Mouse (Mus musculus) gastrocnemius, adult 2 months (tissue): ENCODE results near the gene Ago4. TPM values are rescaled to one million over a fixed set of nuclear protein-coding genes. Genes with fewer than 3 reads are reported as not detected.

Source experiments
- DNase-seq: peaks from one replicate; pipeline ENCODE4 v3.0.0; 2022
- H3K27ac ChIP-seq: fragments of 200-600 bp; 2 replicates; pipeline ENCODE4 v1.8.1; 2022; ENCODE audit warnings: mild to moderate bottlenecking
- H3K4me3 ChIP-seq: fragments of 200-600 bp; 2 replicates; pipeline ENCODE4 v1.8.1; 2022; ENCODE audit warnings: mild to moderate bottlenecking, moderate library complexity
- CTCF ChIP-seq: fragments of 200-600 bp; IDR thresholded peaks from 2 replicates; pipeline ENCODE4 v1.8.1; 2022; ENCODE audit warnings: antibody characterized with exemption, mild to moderate bottlenecking, moderate library complexity
- intact Hi-C: fragments of 180-260 bp; cut with DNase I; formaldehyde crosslinking; loops from one replicate; pipeline ENCODE4 v1.15.1; 2025
- total RNA-seq, 2 experiments: library from RNA; stranded (reverse); gene quantifications; 2 replicates each; pipeline ENCODE4 v1.2.3; 2021

Ago4 gene
- total RNA-seq, 2 experiments from 2014 or later, result 4.5 to 8.4 TPM

DNA sequence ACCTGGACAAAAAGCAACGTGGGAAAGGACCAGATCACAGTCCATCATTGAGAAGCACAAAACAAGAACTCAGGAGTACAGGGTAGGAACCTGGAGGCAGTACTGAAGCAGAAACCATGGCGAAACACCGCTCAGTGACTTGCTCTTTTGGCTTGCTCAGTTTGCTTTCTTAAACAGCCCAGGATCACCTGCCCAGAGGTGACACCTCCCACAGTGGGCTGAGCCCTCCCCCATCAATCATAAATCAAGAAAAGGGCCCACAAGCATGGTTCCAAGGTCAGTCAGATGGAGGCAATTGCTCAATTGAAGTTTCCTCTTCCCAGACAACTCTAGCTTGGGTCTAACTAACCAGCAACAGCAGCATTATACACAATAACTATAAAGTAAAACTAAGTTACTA, 49.4 kb downstream of the Ago4 start:
- no peak for TF ChIP-seq CTCF
- intact Hi-C loops, result no loop called here
- H3K4me3 ChIP-seq, result no peak overlapping the region
- no peak for DNase-seq
- no peak overlapping the region for H3K27ac ChIP-seq

DNA sequence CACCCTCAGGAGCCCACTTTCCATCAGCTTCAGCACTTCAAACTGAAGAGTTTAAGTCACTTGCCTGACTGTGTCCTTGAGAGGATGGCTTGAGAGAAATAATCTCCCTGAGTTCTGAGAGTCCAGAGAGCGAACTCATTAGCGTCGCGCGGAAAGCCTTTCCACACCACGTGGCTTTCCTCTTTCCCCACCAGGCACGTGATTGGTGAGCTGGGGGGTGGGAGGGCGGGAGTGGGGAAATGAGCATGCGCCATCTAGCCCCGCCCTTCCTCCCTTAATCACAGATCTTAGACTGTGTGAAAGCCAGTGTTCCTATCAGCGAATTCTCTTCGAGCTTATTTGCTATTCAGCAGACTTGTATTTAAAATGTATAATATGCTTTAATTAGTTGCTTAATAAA, 50.3 kb downstream of the Ago4 start:
- intact Hi-C loops, result no loop called here
- Histone ChIP-seq H3K4me3 (no peak overlapping the region), H3K27ac (no peak overlapping the region)
- TF ChIP-seq CTCF, result no peak
- DNase-seq, result no peak

DNA sequence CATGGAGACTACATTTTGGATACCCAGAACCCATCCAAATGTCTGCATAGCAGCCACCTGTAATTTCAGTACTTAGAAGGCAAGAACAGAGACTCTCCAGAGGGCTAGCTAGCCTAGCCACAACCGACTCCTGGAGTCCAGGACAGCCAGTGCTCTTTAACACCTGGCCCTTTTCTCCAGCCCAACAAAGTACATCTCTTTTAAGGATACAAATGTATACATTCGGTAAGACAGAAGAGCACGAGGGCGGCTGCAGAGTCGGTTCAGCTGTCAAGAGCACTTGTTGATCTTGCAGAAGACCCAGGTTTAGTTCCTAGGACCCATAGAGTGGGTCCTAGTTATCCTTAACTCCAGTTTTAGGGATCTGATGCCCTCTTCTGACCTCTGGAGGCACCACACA, 51.8 kb downstream of the Ago4 start:
- intact Hi-C loops, result no loop called here
- H3K27ac ChIP-seq, result no peak overlapping the region

DNA sequence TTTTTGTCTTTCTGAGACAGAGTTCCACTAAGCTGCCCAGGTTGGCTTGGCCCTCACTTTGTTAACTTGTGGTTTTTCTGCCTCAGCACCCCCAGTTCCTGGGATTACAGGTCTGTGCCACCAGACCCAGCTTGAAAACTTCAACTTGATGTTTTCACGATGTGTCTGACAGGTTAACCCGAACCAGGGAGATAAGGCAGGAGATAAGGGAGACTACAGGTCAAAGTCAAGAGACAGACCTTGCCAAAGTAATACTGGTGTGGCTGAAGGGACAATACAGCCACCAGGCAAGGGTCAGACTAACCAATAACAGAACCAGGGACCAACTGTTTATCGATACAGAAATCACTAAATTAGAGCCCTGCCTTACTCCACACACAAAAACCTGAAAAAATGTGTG, 53.0 kb downstream of the Ago4 start:
- intact Hi-C loops, result no loop called here
- no peak for DNase-seq
- Histone ChIP-seq H3K27ac (no peak overlapping the region), H3K4me3 (no peak overlapping the region)
- no peak for TF ChIP-seq CTCF

More for the DNA sequence above, 51.8 kb downstream of the Ago4 start:
- TF ChIP-seq CTCF, result no peak
- DNase-seq, result no peak
- no peak overlapping the region for H3K4me3 ChIP-seq

DNA sequence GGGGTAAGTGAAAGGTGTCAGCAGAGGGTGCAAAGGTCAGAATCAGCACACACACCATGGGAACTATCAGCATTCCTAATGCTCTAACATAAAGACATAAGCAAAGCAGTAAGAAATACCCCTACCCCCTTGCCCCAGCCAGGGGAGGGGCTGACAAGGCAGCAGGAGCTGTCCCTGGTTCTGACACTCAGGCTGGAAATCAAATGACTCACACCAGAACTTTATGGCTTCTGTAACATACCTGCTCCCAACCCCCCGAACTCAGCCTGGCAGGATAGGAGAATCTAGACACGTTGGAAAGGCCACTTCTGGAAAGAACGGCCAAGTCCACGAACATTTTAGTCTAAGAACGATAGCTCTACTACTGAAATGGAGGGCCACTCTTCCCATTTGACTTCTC, 60.2 kb downstream of the Ago4 start:
- Histone ChIP-seq H3K27ac (no peak overlapping the region), H3K4me3 (no peak overlapping the region)
- intact Hi-C loops, result no loop called here
- no peak for TF ChIP-seq CTCF
- DNase-seq, result no peak

DNA sequence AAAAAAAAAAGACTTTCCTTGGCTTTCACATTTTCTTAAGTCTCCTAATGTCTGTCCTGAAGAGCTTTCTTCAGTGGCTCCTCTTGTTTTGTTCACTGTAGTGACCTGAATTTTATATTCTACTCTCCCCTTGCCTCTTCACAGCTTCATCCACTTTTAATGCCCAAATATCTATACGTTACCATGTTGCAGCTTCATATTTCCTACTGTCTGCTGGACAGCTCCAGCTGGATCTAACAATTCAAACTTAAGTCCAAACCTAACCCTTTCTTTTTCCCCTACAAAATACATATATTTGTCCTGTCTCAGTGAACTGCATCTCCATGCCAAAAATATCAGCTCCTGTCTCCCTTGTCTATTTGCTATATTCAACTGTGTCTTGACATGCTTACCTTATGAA, 63.9 kb downstream of the Ago4 start:
- no peak overlapping the region for H3K27ac ChIP-seq
- no peak for TF ChIP-seq CTCF
- no peak for DNase-seq
- no peak overlapping the region for H3K4me3 ChIP-seq
- intact Hi-C loops, result loop anchor here (2.0 kb wide), 1 partner anchor 39 kb away; no protein-coding TSS in a partner anchor

DNA sequence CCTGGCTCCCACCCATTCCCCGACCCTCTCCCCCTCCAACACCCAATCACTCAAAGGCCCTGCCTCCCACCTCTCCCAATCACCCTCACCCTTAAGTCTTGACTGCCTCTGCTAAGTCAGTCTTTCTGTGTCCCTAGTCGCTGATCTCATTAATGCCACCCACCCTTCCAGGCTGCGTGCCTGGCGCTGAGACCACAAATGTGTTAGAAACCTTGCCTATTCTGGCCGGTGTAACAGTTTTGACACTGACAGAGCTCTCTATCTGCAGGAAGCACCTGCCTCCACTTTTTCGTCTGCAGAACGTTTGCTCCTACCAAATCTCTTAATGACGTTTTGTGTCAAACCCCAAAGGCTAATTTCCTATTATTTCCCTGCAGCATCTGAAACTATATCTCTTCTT, 64.3 kb downstream of the Ago4 start:
- peak overlapping the region; percentile 98 for H3K4me3 ChIP-seq
- intact Hi-C loops, result loop anchor here (2.0 kb wide), 1 partner anchor 38 kb away; no protein-coding TSS in a partner anchor
- DNase-seq, result no peak
- H3K27ac ChIP-seq, result peak overlapping the region; percentile 87
- TF ChIP-seq CTCF, result no peak

DNA sequence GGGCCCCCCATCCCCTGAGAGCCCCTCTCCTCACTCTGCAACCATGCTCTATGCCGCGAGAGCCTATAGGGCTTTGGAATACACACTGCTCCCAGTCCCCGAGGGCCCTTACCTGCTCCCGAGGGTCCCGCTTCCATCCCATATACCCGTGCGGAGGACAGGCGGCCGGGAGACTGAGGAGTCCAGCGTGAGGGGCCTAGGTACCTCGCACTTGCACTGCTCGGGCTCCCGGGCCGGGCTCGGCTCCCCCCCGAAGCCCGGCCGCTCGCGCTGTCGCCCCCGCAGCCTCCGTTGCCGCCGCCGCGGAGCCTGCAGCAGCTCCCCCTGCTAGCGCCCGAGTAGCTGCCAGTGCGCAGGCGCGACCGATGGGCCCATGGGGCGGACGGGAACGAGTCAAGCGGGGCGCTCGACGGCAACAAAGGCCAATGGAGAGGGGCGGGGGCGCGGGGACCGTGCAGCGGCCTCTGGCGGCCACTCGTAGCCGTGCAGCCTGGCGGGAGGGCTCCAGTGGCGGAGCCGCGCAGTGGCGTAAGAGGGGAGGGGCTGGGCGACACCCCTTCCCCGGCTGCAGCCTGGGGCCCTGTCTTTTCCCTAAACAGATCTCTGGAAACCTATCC, 64.9 kb downstream of the Ago4 start, which contains the start of gene Ago1:
TSS of gene Ago1 (minus strand) at position 299 of the 617 bp plus-strand sequence.
- TF ChIP-seq CTCF, result peak; percentile 100; the same call in 1 of the 2 replicates
- intact Hi-C loops, result loop anchor here (2.0 kb wide), 1 partner anchor 38 kb away; no protein-coding TSS in a partner anchor
- peak; percentile 97 for DNase-seq
- Histone ChIP-seq H3K27ac (peak within 1 kb of the TSS; percentile 87), H3K4me3 (peak within 1 kb of the TSS; percentile 98)

DNA sequence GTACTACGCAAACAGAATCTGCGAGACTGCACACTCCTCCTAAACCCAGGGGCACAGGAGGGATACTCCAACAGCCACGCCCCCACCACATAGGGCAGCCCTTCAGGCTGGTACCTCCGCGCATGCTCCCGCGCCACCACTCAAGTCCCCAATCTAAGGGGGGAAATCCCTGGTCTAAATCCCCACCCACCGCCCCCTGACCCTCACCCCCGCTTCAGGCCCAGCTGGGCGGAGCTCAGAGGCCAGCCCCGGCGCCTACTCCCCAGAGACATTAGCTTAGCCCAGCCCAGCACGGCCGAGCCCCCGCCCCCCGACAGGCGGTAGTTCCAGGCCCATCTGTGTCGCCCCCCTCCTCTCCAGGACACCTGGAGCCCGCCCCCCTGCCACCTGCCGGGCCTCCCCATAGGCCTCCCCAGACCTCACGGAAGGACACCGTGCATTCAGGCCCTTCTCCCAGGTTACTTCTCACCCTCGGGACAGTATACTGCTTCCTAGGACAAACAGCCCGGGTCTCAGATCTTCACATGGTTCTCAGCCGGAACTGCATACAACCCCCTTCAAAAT, 65.5 kb downstream of the Ago4 start:
- peak; percentile 60 for DNase-seq
- intact Hi-C loops, result loop anchor here (2.0 kb wide), 1 partner anchor 37 kb away; no protein-coding TSS in a partner anchor
- TF ChIP-seq CTCF, result no peak
- H3K4me3 ChIP-seq, result peak overlapping the region; percentile 98
- peak overlapping the region; percentile 87 for H3K27ac ChIP-seq

DNA sequence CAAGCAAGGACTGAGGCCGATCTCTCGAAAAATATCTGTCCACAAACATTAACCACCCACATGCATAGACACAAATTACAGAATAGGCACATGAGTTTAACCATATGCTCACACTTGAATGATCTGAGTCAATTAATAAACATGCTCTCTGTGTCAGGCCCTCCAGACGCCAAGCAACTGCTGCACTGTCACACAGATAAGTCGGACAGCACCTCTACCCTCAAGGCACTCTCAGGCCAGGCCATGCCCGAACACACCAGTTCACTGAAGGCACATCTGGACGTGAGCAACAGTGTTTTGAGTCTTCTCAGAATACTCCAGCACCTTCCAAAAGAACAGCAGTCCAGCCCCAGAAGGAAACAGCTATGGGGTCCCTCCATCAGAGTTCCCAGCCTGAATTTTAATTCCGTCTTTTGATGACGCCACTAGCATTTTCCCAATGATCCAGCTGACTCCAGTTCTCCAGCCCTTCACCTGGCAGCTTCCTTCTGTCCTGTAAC, 67.0 kb downstream of the Ago4 start:
- TF ChIP-seq CTCF, result no peak
- Histone ChIP-seq H3K4me3 (no peak overlapping the region), H3K27ac (no peak overlapping the region)

DNA sequence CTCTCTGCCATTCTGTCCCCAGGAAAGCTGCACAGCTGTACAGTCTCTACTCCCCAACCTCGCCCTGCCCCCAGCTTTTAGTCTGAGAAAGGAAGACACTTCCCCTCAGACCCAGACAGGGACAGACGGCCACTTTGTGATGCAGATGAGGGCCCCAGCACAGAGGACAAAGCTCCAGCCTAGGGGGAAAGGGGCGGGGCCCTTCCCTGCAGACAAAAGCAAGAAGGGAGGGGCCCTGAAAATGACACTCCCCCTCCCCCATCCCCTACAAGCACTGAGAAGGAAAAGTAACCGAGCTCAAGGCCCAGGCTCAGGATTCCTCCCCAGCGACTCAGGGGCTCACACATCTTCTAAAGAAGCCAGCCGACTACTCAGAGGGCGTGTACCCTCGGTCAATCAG, 67.4 kb downstream of the Ago4 start:
- TF ChIP-seq CTCF, result no peak
- intact Hi-C loops, result no loop called here
- H3K27ac ChIP-seq, result no peak overlapping the region
- DNase-seq, result no peak
- H3K4me3 ChIP-seq, result no peak overlapping the region

More for the DNA sequence above, 67.0 kb downstream of the Ago4 start:
- DNase-seq, result no peak
- intact Hi-C loops, result no loop called here

DNA sequence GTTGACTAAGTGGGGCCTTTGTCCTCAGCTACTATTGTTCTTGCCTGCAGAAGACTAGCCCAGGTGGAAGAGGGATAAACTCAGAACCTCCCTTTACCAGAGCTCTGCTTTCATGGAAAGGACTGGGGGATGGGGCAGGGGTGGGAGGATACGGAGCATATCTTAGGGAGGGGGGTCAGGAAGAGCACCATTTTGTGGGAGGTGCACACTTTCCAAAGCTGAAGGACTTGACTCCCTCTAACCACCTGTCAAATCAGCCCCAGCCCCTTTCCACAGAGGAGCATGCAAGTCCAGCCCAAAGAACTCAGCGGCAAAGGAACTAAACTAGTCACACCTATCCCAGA, 68.4 kb downstream of the Ago4 start:
- intact Hi-C loops, result no loop called here
- Histone ChIP-seq H3K4me3 (no peak overlapping the region), H3K27ac (no peak overlapping the region)
- no peak for TF ChIP-seq CTCF
- DNase-seq, result no peak

DNA sequence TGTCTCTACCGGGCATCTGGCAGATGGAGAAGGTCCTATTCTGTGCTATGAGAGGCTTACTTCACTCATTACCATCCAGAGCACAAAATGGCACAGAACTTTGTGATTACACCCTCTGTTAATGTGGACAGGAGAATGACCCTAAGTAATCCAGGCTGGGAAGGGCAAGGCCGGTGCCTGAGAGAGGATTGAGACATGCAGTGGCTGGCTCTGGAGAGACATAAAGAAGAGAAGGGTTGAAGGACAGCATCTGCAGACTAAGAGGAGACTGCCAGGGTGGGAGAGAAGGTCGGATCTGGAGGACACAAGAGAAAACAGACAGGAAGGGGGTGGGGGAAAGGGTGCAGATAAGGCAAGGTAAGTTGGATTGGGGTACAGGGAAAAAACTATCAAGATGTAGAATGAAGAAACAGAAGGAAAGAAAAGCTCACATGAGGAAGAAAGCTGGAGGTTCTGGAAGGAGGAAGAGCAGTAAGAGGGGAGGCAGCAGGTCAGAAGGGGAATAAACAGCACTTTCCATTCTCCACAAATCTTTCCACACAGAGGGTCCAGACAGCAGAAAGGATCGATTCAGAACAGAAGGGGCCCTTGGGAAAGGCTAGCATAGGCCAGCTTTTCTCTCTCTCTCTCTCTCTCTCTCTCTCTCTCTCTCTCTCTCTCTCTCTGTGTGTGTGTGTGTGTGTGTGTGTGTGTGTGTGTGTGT, 68.9 kb downstream of the Ago4 start:
- no peak for DNase-seq
- Histone ChIP-seq H3K4me3 (no peak overlapping the region), H3K27ac (no peak overlapping the region)
- no peak for TF ChIP-seq CTCF
- intact Hi-C loops, result no loop called here
